Mouse (Mus musculus) cortical plate, adult 2 months (tissue): ENCODE data around the gene Adamtsl5.

Experiments
- CTCF ChIP-seq: fragments of 200-500 bp; IDR thresholded peaks from 2 replicates; pipeline ENCODE4 v1.5.1; 2011; ENCODE audit warnings: mild to moderate bottlenecking, control low read depth, low read length; ENCODE audit not compliant: insufficient read depth; ENCODE audit errors: extremely low read depth
- POLR2A ChIP-seq: fragments of 200-500 bp; IDR thresholded peaks from 2 replicates; pipeline ENCODE4 v1.6.1; 2011; ENCODE audit warnings: mild to moderate bottlenecking, low read length, control low read depth; ENCODE audit not compliant: insufficient read depth; ENCODE audit errors: extremely low read depth

DNA sequence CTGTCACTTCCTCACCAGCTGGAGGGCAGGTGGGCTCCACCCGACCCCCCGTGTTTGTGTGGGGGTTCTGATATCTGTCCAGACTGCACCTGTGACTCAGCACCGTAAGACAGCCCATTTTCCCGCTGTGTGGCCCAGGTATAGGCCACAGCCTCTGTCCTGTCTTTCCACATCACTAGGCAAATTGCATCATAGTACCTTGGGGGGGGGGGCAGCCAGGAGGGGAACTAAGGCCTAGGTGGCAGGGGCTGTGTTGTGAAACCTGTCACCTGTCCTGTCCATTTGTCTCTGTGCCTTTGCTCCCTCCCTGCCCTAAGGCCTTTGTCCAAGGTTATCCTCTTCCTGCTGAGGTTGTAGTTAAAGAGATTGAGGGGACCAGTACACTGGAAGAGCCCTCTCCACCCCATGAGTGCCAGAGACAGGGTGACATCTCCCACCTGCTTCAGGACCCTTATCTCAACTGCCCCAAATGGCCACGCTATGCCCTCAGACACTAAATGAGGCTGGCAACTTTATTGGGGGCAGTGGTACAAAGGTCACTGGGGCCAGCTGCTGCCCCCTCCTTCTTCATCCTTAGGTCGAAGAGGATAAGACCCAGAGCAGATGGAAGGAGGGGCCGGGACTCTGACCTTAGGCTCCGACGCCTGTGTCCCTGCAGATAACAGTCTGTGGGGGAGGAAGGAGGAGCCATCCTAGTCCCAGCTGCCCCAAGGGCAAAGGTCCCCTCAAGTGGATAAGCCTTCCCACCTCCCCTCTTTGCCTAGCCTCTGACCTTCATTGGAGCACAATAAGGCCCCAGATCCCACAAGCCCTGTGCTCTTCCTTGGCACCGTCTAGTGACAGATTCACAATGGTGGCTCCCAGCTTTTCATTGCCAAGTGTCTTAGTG is 16.3 kb downstream of the Adamtsl5 start:
- no peak for TF ChIP-seq CTCF
- TF ChIP-seq POLR2A = no peak
